Mouse (Mus musculus) midbrain, embryonic 12.5 days (tissue): ENCODE measurements at regions not wholly inside any gene's neighbourhood (a gene's known extent, or its start where the extent isn't known, plus 50 kb on each side); places are given as distances from the start of the nearest gene placed in this dataset.

Experiments
- ATAC-seq: fragments of 200-750 bp; cut with Nextera tagmentation; 2 replicates; pipeline ENCODE4 v1.8.0; 2017; ENCODE audit warnings: low read depth, moderate TSS enrichment, moderate library complexity; ENCODE audit not compliant: low FRiP score
- H3K27ac ChIP-seq: fragments of 300-500 bp; sonication (generic); replicated peaks from 2 replicates; pipeline ENCODE4 v1.5.1; 2016; ENCODE audit warnings: mild to moderate bottlenecking
- H3K27me3 ChIP-seq: fragments of 300-500 bp; sonication (generic); 2 replicates; pipeline ENCODE4 v1.6.1; 2016; ENCODE audit warnings: mild to moderate bottlenecking
- H3K36me3 ChIP-seq: fragments of 300-500 bp; sonication (generic); 2 replicates; pipeline ENCODE4 v1.6.1; 2016
- H3K4me1 ChIP-seq: fragments of 300-500 bp; sonication (generic); 2 replicates; pipeline ENCODE4 v1.6.1; 2016
- H3K4me2 ChIP-seq: fragments of 300-500 bp; sonication (generic); replicated peaks from 2 replicates; pipeline ENCODE4 v1.6.1; 2016; ENCODE audit warnings: mild to moderate bottlenecking, moderate library complexity
- H3K4me3 ChIP-seq: fragments of 300-500 bp; sonication (generic); 2 replicates; pipeline ENCODE4 v1.5.1; 2016; ENCODE audit warnings: mild to moderate bottlenecking
- H3K9ac ChIP-seq: fragments of 300-500 bp; sonication (generic); replicated peaks from 2 replicates; pipeline ENCODE4 v1.6.1; 2016; ENCODE audit warnings: mild to moderate bottlenecking, moderate library complexity
- H3K9me3 ChIP-seq: fragments of 300-500 bp; sonication (generic); 2 replicates; pipeline ENCODE4 v1.6.1; 2016; ENCODE audit warnings: mild to moderate bottlenecking
- WGBS: fragments of 180-500 bp; shearing (Covaris S2); methylation state at CpG from one replicate; pipeline ENCODE4 v1.1.7; 2016; 5-methylcytosine and 5-hydroxymethylcytosine counted together

GRCm38 (mm10) chr1:119335171-119335570 lies 86.9 kb downstream of the Inhbb start:
- WGBS, result 17% methylated on average over 13 of the region's 13 CpGs

GRCm38 (mm10) chr1:119330751-119331326 lies 91.2 kb downstream of the Inhbb start:
- peaks cover 26% of the 10 kb centered on the region for H3K4me1 ChIP-seq
- no peaks in the 10 kb centered on the region for H3K36me3 ChIP-seq
- no peak overlapping the region for H3K9ac ChIP-seq
- no peaks in the 10 kb centered on the region for H3K9me3 ChIP-seq
- 69% methylated on average over 4 of the region's 4 CpGs for WGBS
- peaks cover 45% of the 10 kb centered on the region for H3K27me3 ChIP-seq
- no peak overlapping the region for H3K4me2 ChIP-seq
- H3K4me3 ChIP-seq, result no peak overlapping the region
- ATAC-seq, result no peak
- no peak overlapping the region for H3K27ac ChIP-seq

More at GRCm38 (mm10) chr1:119335171-119335570, 86.9 kb downstream of the Inhbb start:
- H3K9ac ChIP-seq, result no peak overlapping the region
- H3K27me3 ChIP-seq, result peaks cover 25% of the 10 kb centered on the region
- H3K9me3 ChIP-seq, result no peaks in the 10 kb centered on the region
- H3K4me1 ChIP-seq, result peaks cover 6% of the 10 kb centered on the region
- no peak overlapping the region for H3K4me2 ChIP-seq
- no peak overlapping the region for H3K4me3 ChIP-seq
- H3K27ac ChIP-seq, result no peak overlapping the region
- H3K36me3 ChIP-seq, result no peaks in the 10 kb centered on the region
- no peak for ATAC-seq

GRCm38 (mm10) chr1:119329693-119330434 lies 92.2 kb downstream of the Inhbb start:
- Histone ChIP-seq H3K9ac (no peak overlapping the region; the same call in 1 of the 2 replicates), H3K27me3 (peaks cover 47% of the 10 kb centered on the region), H3K36me3 (no peaks in the 10 kb centered on the region), H3K27ac (peak overlapping the region; percentile 64), H3K9me3 (no peaks in the 10 kb centered on the region), H3K4me3 (no peak overlapping the region), H3K4me2 (peak overlapping the region; percentile 10; the same call in 1 of the 2 replicates), H3K4me1 (peaks cover 26% of the 10 kb centered on the region)
- ATAC-seq, result peak; percentile 57
- 27% methylated on average over 7 of the region's 7 CpGs for WGBS

- H3K9me3 ChIP-seq, result no peaks in the 10 kb centered on the region
- WGBS, result 6% methylated on average over 15 of the region's 15 CpGs
- peak overlapping the region; percentile 10; the same call in 1 of the 2 replicates for H3K4me2 ChIP-seq
- peaks cover 26% of the 10 kb centered on the region for H3K4me1 ChIP-seq
- no peaks in the 10 kb centered on the region for H3K36me3 ChIP-seq
- H3K27ac ChIP-seq, result peak overlapping the region; percentile 64
- H3K9ac ChIP-seq, result no peak overlapping the region; the same call in 1 of the 2 replicates
- peak; percentile 84 for ATAC-seq
- H3K4me3 ChIP-seq, result no peak overlapping the region
- peaks cover 50% of the 10 kb centered on the region for H3K27me3 ChIP-seq
Measured at GRCm38 (mm10) chr1:119328921-119329692, 92.9 kb downstream of the Inhbb start.

GRCm38 (mm10) chr1:119324551-119324950 lies 97.5 kb downstream of the Inhbb start:
- Histone ChIP-seq H3K4me2 (no peak overlapping the region), H3K36me3 (no peaks in the 10 kb centered on the region), H3K9ac (no peak overlapping the region), H3K27ac (no peak overlapping the region), H3K4me1 (peaks cover 14% of the 10 kb centered on the region), H3K27me3 (peaks cover 29% of the 10 kb centered on the region), H3K4me3 (no peak overlapping the region), H3K9me3 (no peaks in the 10 kb centered on the region)
- ATAC-seq, result no peak
- WGBS, result 75% methylated on average over 8 of the region's 8 CpGs

GRCm38 (mm10) chr1:119322279-119322995 lies 99.6 kb downstream of the Inhbb start:
- H3K27ac ChIP-seq, result no peak overlapping the region
- no peak for ATAC-seq
- WGBS, result 76% methylated on average over 10 of the region's 10 CpGs
- no peaks in the 10 kb centered on the region for H3K36me3 ChIP-seq
- no peak overlapping the region for H3K4me2 ChIP-seq
- H3K9me3 ChIP-seq, result no peaks in the 10 kb centered on the region
- H3K27me3 ChIP-seq, result peaks cover 23% of the 10 kb centered on the region
- H3K9ac ChIP-seq, result no peak overlapping the region
- H3K4me3 ChIP-seq, result no peak overlapping the region
- no peaks in the 10 kb centered on the region for H3K4me1 ChIP-seq

- ATAC-seq, result no peak
- Histone ChIP-seq H3K36me3 (no peaks in the 10 kb centered on the region), H3K4me2 (no peak overlapping the region), H3K27ac (no peak overlapping the region), H3K4me1 (no peaks in the 10 kb centered on the region), H3K9me3 (no peaks in the 10 kb centered on the region), H3K27me3 (peaks cover 16% of the 10 kb centered on the region), H3K4me3 (no peak overlapping the region), H3K9ac (no peak overlapping the region)
- WGBS, result 86% methylated on average over 8 of the region's 8 CpGs
Measured at GRCm38 (mm10) chr1:119321799-119322198, 100.2 kb downstream of the Inhbb start.

- no peak overlapping the region for H3K4me2 ChIP-seq
- no peaks in the 10 kb centered on the region for H3K36me3 ChIP-seq
- H3K4me1 ChIP-seq, result no peaks in the 10 kb centered on the region
- no peak overlapping the region for H3K4me3 ChIP-seq
- no peak for ATAC-seq
- H3K27me3 ChIP-seq, result peaks cover 2% of the 10 kb centered on the region; the same call in 1 of the 2 replicates
- H3K9ac ChIP-seq, result no peak overlapping the region
- no peak overlapping the region for H3K27ac ChIP-seq
- no peaks in the 10 kb centered on the region for H3K9me3 ChIP-seq
- WGBS, result 90% methylated on average over 4 of the region's 4 CpGs
Measured at GRCm38 (mm10) chr1:119317006-119317405, 105.0 kb downstream of the Inhbb start.

GRCm38 (mm10) chr1:119308719-119309365 lies 113.2 kb downstream of the Inhbb start:
- Histone ChIP-seq H3K36me3 (no peaks in the 10 kb centered on the region), H3K4me2 (no peak overlapping the region), H3K9ac (no peak overlapping the region), H3K9me3 (no peaks in the 10 kb centered on the region), H3K27me3 (peaks cover 55% of the 10 kb centered on the region), H3K27ac (no peak overlapping the region), H3K4me3 (no peak overlapping the region), H3K4me1 (peaks cover 26% of the 10 kb centered on the region)
- 68% methylated on average over 9 of the region's 9 CpGs for WGBS
- no peak for ATAC-seq

- Histone ChIP-seq H3K4me3 (no peak overlapping the region), H3K4me2 (no peak overlapping the region), H3K4me1 (peaks cover 26% of the 10 kb centered on the region), H3K27ac (peak overlapping the region; percentile 52), H3K27me3 (peaks cover 88% of the 10 kb centered on the region), H3K9ac (no peak overlapping the region), H3K9me3 (no peaks in the 10 kb centered on the region), H3K36me3 (no peaks in the 10 kb centered on the region)
- ATAC-seq, result peak; percentile 80
- 2% methylated on average over 13 of the region's 13 CpGs for WGBS
Measured at GRCm38 (mm10) chr1:119305315-119305976, 116.6 kb downstream of the Inhbb start.

- 10% methylated on average over 9 of the region's 9 CpGs for WGBS
- ATAC-seq, result 0 out of 2 replicates have a peak, but pooled peaks have one; percentile 16
- H3K4me3 ChIP-seq, result no peak overlapping the region
- no peak overlapping the region for H3K27ac ChIP-seq
- no peak overlapping the region for H3K9ac ChIP-seq
- H3K36me3 ChIP-seq, result no peaks in the 10 kb centered on the region
- H3K4me2 ChIP-seq, result peak overlapping the region; percentile 32
- H3K27me3 ChIP-seq, result peaks cover 91% of the 10 kb centered on the region
- H3K4me1 ChIP-seq, result peaks cover 26% of the 10 kb centered on the region
- no peaks in the 10 kb centered on the region for H3K9me3 ChIP-seq
Measured at GRCm38 (mm10) chr1:119304470-119304980, 117.5 kb downstream of the Inhbb start.
